Mouse (Mus musculus): Measurements from ENCODE around the gene Defa2. TPM values are rescaled to one million over a fixed set of nuclear protein-coding genes. Genes with fewer than 3 reads are reported as not detected.

The Defa2 gene
- polyA plus RNA-seq (2012; rRNA removed; ENCODE audit: low replicate concordance): 16.4 TPM in 1 of 2 replicates, not detected in the other

DNA sequence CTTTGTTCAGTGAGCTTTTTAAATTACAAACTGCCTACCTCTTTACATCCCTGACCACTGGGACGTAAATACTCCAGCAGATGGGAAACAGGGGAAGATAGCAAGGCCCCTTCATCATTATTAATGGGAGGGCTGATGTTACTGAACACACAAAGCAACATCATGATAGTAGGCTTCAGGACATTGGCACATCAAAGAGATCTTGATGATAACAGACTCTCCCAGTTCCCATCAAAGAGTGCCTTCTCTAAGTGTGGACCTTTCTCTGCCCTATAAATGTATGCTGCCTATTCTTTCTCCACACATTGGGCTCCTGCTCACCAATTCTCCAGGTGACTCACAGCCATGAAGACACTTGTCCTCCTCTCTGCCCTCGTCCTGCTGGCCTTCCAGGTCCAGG lies at the start of gene Defa2:
Gene Defa2 (plus strand): TSS at position 301 of the 400 bp plus-strand sequence.

DNA sequence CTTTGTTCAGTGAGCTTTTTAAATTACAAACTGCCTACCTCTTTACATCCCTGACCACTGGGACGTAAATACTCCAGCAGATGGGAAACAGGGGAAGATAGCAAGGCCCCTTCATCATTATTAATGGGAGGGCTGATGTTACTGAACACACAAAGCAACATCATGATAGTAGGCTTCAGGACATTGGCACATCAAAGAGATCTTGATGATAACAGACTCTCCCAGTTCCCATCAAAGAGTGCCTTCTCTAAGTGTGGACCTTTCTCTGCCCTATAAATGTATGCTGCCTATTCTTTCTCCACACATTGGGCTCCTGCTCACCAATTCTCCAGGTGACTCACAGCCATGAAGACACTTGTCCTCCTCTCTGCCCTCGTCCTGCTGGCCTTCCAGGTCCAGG lies 13.2 kb downstream of the Defa2 start, which contains the start of gene Defa33:
Gene Defa33 (plus strand): TSS at position 301 of the 400 bp plus-strand sequence.

DNA sequence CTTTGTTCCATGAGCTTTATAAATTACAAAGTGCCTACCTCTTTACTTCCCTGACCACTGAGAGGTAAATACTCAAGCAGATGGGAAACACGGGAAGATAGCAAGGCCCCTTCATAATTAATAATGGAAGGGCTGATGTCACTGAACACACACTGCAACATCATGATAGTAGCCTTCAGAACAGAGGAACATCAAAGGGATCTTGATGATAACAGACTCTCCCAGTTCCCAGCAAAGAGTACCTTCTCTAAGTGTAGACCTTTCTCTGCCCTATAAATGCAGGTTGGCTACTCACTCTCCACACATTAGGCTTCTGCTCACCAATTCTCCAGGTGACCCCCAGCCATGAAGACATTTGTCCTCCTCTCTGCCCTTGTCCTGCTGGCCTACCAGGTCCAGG lies 48.8 kb downstream of the Defa2 start, which contains the start of gene Defa36:
Gene Defa36 (plus strand): TSS at position 301 of the 400 bp plus-strand sequence.

Other genes with a start within 250 kb of the Defa2 start
- gene Defa30, start 243.9 kb upstream of the Defa2 start, polyA plus RNA-seq (2012; rRNA removed; ENCODE audit: low replicate concordance): 70.6 and 73.6 TPM in 2 replicates
- gene Defa22, start 216.2 kb upstream of the Defa2 start, polyA plus RNA-seq (2012; rRNA removed; ENCODE audit: low replicate concordance): 1.9 and 10.4 TPM in 2 replicates
- gene Defa31, start 186.9 kb upstream of the Defa2 start, polyA plus RNA-seq (2012; rRNA removed; ENCODE audit: low replicate concordance): not detected in 2 replicates
- gene Gm15293, start 177.0 kb upstream of the Defa2 start, polyA plus RNA-seq (2012; rRNA removed; ENCODE audit: low replicate concordance): 0.56 and 2.0 TPM in 2 replicates
- gene Gm15292, start 128.8 kb upstream of the Defa2 start, polyA plus RNA-seq (2012; rRNA removed; ENCODE audit: low replicate concordance): 0.77 and 20.8 TPM in 2 replicates
- not detected in 2 replicates for gene Defa27, start 63.0 kb upstream of the Defa2 start, polyA plus RNA-seq (2012; rRNA removed; ENCODE audit: low replicate concordance)
- gene Defa29, start 51.5 kb upstream of the Defa2 start, polyA plus RNA-seq (2012; rRNA removed; ENCODE audit: low replicate concordance): 87.2 and 348 TPM in 2 replicates
- gene Defa33, start 13.3 kb downstream of the Defa2 start, polyA plus RNA-seq (2012; rRNA removed; ENCODE audit: low replicate concordance): 3.2 TPM in 1 of 2 replicates, not detected in the other
- 162 and 240 TPM in 2 replicates for gene Defa36, start 48.9 kb downstream of the Defa2 start, polyA plus RNA-seq (2012; rRNA removed; ENCODE audit: low replicate concordance)
- gene Gm7849, start 78.0 kb downstream of the Defa2 start, polyA plus RNA-seq (2012; rRNA removed; ENCODE audit: low replicate concordance): 10.6 and 78.7 TPM in 2 replicates
- gene Defa20, start 130.7 kb downstream of the Defa2 start, polyA plus RNA-seq (2012; rRNA removed; ENCODE audit: low replicate concordance): 8.4 TPM in 1 of 2 replicates, not detected in the other
- gene Defa32, start 150.5 kb downstream of the Defa2 start, polyA plus RNA-seq (2012; rRNA removed; ENCODE audit: low replicate concordance): 1.7 TPM in 1 of 2 replicates, not detected in the other
- gene Defa37, start 186.9 kb downstream of the Defa2 start, polyA plus RNA-seq (2012; rRNA removed; ENCODE audit: low replicate concordance): not detected in 2 replicates
- 0.45 TPM in 1 of 2 replicates, not detected in the other for gene Defa28, start 204.5 kb downstream of the Defa2 start, polyA plus RNA-seq (2012; rRNA removed; ENCODE audit: low replicate concordance)
- 33.1 TPM in 1 of 2 replicates, not detected in the other for gene Gm7861, start 216.0 kb downstream of the Defa2 start, polyA plus RNA-seq (2012; rRNA removed; ENCODE audit: low replicate concordance)
- gene Defa26, start 239.7 kb downstream of the Defa2 start, polyA plus RNA-seq (2012; rRNA removed; ENCODE audit: low replicate concordance): 0.42 and 1.5 TPM in 2 replicates

Data from duodenum, adult 2 months (tissue).